Mouse (Mus musculus) spleen, adult 2 months (tissue): ENCODE data around the gene Csk.

Experiments
- CTCF ChIP-seq: fragments of 200-500 bp; IDR thresholded peaks from 2 replicates; pipeline ENCODE4 v1.5.1; 2011; ENCODE audit warnings: mild to moderate bottlenecking, inconsistent platforms; ENCODE audit not compliant: insufficient read depth, insufficient read length, insufficient replicate concordance; ENCODE audit errors: extremely low read depth
- POLR2A ChIP-seq: fragments of 200-500 bp; IDR thresholded peaks from 2 replicates; pipeline ENCODE4 v1.6.1; 2011; ENCODE audit warnings: low read depth, low read length, inconsistent platforms

GRCm38 (mm10) chr9:57656631-57657350 is 3.4 kb upstream of the Csk start:
- no peak for TF ChIP-seq CTCF
- no peak for TF ChIP-seq POLR2A
